Mouse (Mus musculus) myocyte (in vitro differentiated cells): ENCODE measurements around the gene Cpsf4l.

Source experiments
- CEBPB ChIP-seq: IDR thresholded peaks from 2 replicates; pipeline ENCODE4 v1.6.1; 2011; ENCODE audit warnings: mild to moderate bottlenecking, moderate library complexity; ENCODE audit not compliant: poor library complexity, insufficient read depth, severe bottlenecking
- MAX ChIP-seq: IDR thresholded peaks from one replicate; pipeline ENCODE4 v1.6.1; 2011; ENCODE audit warnings: low read depth, mild to moderate bottlenecking, control low read depth
- POLR2A ChIP-seq: IDR thresholded peaks from one replicate; pipeline ENCODE4 v1.6.1; 2011; ENCODE audit warnings: low read depth, mild to moderate bottlenecking, control low read depth, moderate library complexity; ENCODE audit not compliant: insufficient read length

DNA sequence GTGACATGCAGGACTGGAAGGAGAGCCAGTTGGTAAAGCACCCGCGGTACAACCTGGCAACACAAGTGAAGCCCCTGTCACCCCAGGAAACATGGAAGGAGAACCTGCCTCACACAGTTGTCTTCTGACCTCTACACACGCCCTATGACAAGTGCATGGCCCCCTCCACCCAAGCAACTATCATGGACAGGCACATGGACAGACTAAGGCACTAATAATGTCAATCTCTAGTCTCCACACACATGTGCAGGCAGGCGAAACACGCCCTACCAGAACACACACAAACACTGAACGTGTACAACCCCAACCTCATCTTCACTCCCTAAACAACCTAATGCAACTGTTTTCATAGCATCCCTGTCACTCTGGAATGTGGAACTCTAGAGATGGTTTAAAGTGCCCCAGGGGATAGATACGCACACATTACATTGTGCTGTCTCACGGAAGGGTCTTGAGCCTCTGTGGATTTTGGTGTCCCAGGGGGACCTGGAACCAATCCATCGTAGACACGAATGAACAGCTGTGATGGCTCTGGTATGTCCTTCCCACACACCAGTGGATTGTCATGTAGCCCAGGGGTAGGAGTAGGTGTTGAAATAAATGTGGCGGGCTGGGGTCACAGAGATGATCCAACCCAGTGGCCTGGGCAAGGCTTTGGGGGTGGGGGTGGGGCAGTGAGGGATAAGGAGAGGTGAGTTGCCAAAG, 27.2 kb upstream of the Cpsf4l start:
- TF ChIP-seq MAX, result no peak
- TF ChIP-seq POLR2A, result no peak
- no peak for TF ChIP-seq CEBPB
